ENCODE assay signal across 8 mouse cellular contexts in the genomic region with DNA sequence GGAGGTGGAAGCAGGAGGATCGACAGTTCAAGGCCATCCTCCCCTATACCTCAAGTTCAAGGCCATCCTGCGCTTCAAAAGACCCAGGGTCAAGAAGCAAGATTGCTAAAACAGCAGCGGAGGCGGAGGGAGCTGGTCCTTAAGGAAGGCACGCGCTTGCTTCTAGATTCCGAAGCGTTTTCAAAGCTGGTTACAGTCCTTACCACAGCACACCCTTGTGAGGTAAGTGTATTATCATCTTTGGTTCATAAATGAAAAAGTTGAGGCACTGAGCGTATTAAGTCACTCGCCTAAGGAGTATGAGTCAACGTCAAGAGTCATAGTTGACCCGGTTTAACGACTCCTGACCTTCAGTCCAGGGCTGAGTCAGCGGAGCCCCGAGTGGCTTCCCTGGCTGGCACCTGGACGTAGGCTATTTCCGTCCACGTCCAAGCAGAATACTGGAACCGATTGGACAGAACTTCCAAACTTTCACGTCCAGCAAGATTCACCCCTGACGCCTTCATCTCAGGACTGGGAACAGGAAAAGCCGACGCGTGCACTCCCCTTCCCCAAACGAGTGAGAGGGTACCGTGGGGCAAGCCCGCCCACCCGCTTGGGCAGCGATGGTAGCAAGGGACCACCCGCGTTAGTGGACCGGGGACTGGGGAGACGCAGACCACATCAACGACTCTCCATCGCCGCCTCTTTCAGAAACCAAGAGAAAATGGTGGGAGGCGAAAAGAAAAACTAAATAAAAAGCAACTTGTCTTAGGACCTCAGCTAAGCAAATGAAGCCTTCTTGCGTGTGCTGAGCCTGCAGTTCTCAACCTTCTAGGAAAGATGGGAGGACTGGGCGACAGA. TPM values are rescaled to one million over a fixed set of nuclear protein-coding genes. Genes with fewer than 3 reads are reported as not detected.
DNase-seq lines count a peak whose midpoint lies in the region; ATAC-seq and TF ChIP-seq lines count a peak whose summit lies in the region.

Gene Eif4e (plus strand): TSS at position 107 of the 843 bp plus-strand sequence.

- H3K27me3 ChIP-seq in G1E (ENCODE audit: insufficient read depth, low read length) = no peaks in the 10 kb centered on the region; the same call in 1 of the 2 replicates
- no peaks in the 10 kb centered on the region for H3K27me3 ChIP-seq in hindbrain, embryonic 11.5 days (ENCODE audit: control insufficient read depth, insufficient read depth, low read length)

- WGBS in hindbrain, embryonic 11.5 days = under 1% methylated on average over 39 of the region's 39 CpGs

- H3K4me1 ChIP-seq in G1E (ENCODE audit: insufficient read depth, low read depth, low read length) = peaks cover 34% of the 10 kb centered on the region
- no peaks in the 10 kb centered on the region for H3K4me1 ChIP-seq in hindbrain, embryonic 11.5 days (replicated peaks; ENCODE audit: control insufficient read depth, insufficient read depth, low read length)

- no peaks in the 10 kb centered on the region for H3K9me3 ChIP-seq in G1E (replicated peaks)
- no peaks in the 10 kb centered on the region for H3K9me3 ChIP-seq in hindbrain, embryonic 11.5 days (ENCODE audit: control insufficient read depth, low read length)

- peak within 1 kb of the TSS; percentile 59 for H3K4me2 ChIP-seq in hindbrain, embryonic 11.5 days (replicated peaks; ENCODE audit: low read depth, low read length)

- peak; percentile 38 for DNase-seq in G1E (ENCODE audit: low spot score)
- DNase-seq in c-Kit-positive CD71-negative TER-119-negative erythroid progenitor cells, embryonic 14.5 days (ENCODE audit: low read depth) = peak; percentile 40
- DNase-seq in frontal cortex, adult 2 months (ENCODE audit: extremely low spot score in 1 of 2, low spot score in 1 of 2) = peak in 1 of 2 experiments; percentile 11
- no peak for DNase-seq in hindbrain, embryonic 11.5 days (ENCODE audit: low spot score)
- DNase-seq in layer of hippocampus, postnatal 14 days (ENCODE audit: low spot score in 2 of 2) = no peak
- DNase-seq in lung, postnatal 14 days = peak; percentile 60
- peak; percentile 41 for DNase-seq in ovary, postnatal 36 days (ENCODE audit: low spot score)
- peak; percentile 69 to 72 for DNase-seq in urinary bladder, postnatal 36 days (ENCODE audit: low spot score in 2 of 2)

- H3K36me3 ChIP-seq in G1E (replicated peaks) = peaks cover 5% of the 10 kb centered on the region
- H3K36me3 ChIP-seq in hindbrain, embryonic 11.5 days (ENCODE audit: control insufficient read depth, insufficient read depth, low read length) = no peaks in the 10 kb centered on the region

- peak within 1 kb of the TSS; percentile 55; the same call in 1 of the 2 replicates for H3K27ac ChIP-seq in hindbrain, embryonic 11.5 days (ENCODE audit: low read depth, low read length)

- peak within 1 kb of the TSS; percentile 91 for H3K4me3 ChIP-seq in G1E (ENCODE audit: low read depth, low read length)
- H3K4me3 ChIP-seq in hindbrain, embryonic 11.5 days (ENCODE audit: low read depth, low read length) = peak within 1 kb of the TSS; percentile 98

- ATAC-seq in G1E (ENCODE audit: extremely low read depth, insufficient number of reproducible peaks, low FRiP score, poor library complexity, severe bottlenecking) = peak; percentile 26; the same call in 1 of the 2 replicates
- peak; percentile 37 for ATAC-seq in hindbrain, embryonic 11.5 days (ENCODE audit: low FRiP score)

- H3K9ac ChIP-seq in hindbrain, embryonic 11.5 days (ENCODE audit: low read depth, low read length) = peak within 1 kb of the TSS; percentile 50; the same call in 1 of the 2 replicates

- TF ChIP-seq CTCF in G1E (IDR thresholded peaks at IDR 0.05; ENCODE audit: low read depth, low read length) = no peak

RNA-seq across cellular contexts. Expression of gene Eif4e, which starts in this region (rescaled TPM):
- total RNA-seq in G1E (2014; fragmentation: Nextera tagmentation) = 584 and 634 TPM in 2 replicates
- 173 and 248 TPM in 2 replicates for total RNA-seq in G1E (2017)
- 13.2 and 21.2 TPM in 2 replicates for polyA plus RNA-seq in G1E (2012)
- 137 and 188 TPM in 2 replicates for polyA plus RNA-seq in frontal cortex, adult 2 months (2012; rRNA removed)
- 401 and 469 TPM in 2 replicates for polyA plus RNA-seq in hindbrain, embryonic 11.5 days (2014; fragmentation: Nextera tagmentation; extraction: Ambion mirVana)
- total RNA-seq in layer of hippocampus, postnatal 14 days (2021) = 100 to 1,000 TPM; 151 to 169 TPM

Comparison
In these comparisons a context has a peak if more than half of its experiments do, and no peak if none do; other contexts are left out.
1. DNase-seq: peak in G1E (single experiment), c-Kit-positive CD71-negative TER-119-negative erythroid progenitor cells, embryonic 14.5 days (single experiment), lung, postnatal 14 days (single experiment), ovary, postnatal 36 days (single experiment) and urinary bladder, postnatal 36 days (2 of 2); none in hindbrain, embryonic 11.5 days (single experiment) and layer of hippocampus, postnatal 14 days (0 of 2).